Mouse (Mus musculus) embryo, embryonic 11 days (tissue): Measurements from ENCODE around the gene Map3k21.

Experiments used
- DNase-seq: peaks from one replicate; pipeline ENCODE4 v3.0.0-alpha.2; 2015

Map3k21 gene

DNA sequence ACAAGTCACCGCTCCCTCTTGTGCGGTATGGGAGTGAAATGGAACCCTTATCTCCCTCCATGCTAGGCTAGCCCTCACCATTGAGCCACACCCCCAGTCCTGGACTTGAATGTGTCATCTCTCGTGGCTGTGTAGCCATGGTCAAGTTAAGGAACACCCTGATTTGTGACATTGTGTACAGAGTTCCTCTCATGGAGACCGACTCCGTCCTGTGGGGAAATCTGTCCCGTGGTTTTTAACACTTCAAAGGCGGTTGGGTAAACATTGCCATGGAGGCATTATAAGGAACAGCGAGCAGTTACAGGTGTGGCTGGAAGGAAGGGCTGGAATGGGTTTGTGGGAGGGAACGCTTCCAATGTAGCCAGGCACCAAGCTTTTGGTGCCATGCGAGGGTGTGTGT is 6.8 kb downstream of the Map3k21 start:
- no peak for DNase-seq

DNA sequence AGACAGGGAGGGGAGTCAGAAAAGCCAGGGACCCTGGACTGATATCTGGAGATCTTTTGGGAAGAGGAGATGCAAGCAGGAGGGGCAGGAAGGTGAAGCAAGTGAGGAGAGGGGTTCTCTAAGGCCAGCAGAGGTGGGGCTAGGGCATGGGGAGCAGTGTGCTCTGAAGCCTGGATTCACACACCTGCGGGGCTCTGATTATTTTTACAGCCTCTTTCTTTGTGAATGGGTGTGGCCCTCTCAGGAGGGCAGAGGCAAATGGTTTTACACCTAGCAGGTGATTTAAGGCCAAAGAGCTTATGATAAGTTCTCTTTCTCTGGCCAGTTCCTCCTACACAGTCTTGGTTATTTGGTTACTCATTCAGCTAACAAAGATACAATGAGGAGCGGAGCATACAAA is 8.5 kb downstream of the Map3k21 start:
- DNase-seq, result no peak

DNA sequence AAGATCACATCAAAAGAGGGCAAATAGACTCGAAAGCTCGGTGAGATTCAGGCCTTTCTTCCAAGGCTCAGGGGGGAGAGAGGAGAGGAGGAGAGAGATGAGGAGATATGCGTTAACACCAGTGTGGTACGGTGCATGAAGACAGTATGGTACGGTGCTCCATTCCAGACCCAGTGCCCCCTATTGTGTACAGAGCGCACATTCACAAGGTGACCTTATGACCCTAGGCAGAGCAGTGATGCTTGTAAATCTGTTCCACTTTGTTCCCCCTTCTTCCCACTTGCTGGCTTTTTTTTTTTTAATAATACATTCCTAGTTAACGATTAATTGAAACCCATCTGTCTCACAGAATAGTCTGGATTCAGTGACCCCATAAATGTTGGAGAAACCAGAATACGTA is 9.3 kb downstream of the Map3k21 start:
- DNase-seq, result no peak

DNA sequence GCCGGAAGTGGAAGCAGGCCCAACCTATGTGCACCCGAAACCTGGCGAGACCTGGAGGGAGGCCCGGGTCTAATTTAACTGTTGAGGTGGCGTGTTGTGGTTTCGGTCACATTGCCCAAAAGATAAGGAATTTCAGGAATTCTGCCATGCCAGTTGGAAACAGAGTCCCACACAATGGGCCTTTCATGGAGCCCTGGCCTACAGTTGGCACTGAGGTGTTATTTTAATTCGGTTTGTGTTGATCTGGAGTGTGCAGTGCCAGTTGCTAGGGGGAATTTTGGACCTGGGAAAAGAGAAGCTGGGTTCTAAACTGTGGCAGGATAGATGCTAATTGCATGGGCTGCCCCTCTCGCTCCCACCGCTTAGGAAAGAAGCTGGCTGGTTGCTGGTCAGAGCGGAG is 10.0 kb downstream of the Map3k21 start:
- no peak for DNase-seq

DNA sequence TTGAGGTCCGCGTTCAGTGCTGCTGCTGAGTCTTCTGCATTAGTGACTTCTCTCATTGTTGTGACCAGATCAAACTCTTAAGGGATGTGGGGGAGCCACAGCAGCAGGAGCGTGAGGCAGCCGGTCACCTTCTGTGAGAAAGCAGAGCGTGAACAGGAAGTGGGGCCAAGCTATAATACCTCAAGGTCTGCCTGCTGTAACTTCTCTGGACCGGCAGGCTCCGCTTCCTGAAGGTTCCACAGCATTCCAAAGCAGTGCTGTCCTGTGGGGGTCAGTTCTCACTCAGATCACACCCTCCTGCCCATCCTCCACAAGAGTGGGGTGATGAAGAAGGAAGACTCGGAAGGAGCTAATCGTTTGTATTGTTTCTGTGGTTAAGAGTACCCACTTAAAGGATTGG is 10.5 kb downstream of the Map3k21 start:
- DNase-seq, result no peak

DNA sequence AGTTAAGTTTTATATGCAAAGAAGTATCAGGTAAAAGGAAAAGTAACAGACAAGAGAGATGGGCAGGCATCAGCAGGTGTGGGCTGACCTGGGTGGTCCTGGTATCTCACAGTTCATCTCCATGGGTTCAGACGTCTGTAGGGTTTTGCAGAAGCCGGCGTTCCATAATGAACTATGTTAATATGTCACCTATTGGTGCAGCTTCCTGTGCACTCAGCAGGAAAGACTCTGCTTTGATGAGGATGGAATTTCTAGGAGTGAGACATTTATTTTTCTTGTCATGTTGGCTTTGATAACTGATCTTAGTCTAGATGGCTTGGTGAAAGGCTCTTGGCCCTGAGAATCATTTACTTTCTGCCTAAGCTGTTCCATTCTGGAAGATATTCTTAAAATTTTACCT is 12.1 kb downstream of the Map3k21 start:
- DNase-seq, result no peak

DNA sequence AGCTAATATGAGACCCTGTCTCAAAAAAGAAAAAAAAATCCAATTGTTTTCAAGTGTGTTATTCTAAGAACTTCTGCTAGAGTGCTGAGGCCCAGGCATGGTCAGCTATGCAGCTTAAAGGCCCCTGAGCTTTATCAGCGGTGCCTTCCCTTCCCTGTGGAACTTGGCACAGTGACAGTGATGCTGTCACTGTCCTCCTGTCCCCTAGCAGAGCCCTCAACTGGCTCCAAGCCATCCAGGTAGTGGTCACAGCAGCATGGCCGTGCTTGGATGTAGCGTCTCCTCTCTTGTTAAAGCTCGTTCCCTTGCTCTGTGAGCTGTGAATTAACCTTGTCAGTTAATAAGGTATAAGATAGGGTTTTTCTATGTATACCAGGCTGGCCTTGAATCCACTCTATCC is 16.4 kb downstream of the Map3k21 start:
- DNase-seq, result no peak

DNA sequence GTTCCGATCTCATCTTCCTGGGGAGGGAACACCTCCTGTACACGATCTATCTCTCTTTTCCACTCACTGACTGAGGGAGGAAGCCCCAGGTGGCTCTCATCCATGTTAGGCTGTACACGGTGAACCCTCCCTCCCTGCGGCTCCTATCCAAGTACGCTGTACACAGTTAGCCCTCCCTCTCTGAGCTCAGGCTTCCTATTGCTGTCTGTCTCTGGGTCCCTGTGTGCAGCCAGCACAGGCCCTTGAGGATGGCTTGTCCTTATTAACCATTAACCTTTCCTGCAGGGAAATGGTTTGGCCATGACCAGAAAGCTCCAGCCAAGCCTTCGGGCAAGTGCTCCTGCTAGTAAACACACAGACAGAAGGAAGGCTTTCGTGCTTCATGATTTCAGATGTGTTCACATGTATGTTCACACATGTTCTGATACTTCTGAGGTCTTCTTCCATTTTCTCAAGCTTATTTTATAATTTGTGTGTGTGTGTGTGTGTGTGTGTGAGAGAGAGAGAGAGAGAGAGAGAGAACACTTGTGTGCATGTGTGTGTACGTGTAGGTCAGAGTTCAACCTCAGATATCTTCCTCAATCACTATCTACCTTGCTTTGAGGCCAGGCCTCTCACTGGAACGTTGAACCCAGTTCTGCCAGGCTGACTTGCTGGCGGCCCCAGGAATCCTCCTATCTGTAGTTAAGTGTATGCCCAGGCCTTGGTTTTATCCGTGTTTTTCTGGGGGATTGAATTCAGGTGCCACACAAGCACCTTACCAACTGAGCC is 20.2 kb downstream of the Map3k21 start:
- no peak for DNase-seq

DNA sequence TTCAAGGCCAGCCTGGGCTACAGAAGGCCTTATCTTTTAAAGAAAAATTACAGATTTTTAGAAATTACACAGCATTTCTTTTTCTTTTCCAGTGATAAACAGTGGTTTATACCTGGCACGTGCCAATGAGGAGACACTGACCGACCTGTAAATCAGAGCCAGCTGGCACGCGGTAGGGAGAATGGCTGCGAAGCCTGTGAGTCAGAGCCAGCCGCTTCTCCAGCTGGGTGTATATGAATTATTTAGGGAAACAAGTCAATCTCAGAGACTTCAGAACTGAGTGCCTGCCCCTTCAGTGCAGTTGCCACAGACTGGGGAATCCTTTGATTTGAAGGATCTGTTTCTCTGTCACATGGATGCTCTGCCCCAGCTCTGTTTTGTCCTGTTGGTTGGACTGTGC is 21.6 kb downstream of the Map3k21 start:
- no peak for DNase-seq

DNA sequence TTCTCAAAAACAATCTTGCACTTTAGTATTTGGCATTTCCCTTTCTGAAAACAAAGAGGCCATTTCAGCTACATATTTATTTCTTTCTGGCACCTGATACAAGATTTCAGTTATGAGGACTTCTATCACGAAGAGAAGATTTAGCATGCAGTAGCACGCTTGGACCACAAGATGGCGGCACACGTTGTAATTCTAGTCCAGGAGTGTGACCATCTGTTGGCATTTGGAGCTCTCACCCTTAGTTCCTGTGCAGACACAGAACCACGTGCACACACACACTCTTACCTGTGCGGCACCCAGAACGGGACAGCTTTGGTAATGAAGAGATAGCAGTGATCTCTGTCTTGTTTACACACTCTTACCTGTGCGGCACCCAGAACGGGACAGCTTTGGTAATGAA is 25.4 kb downstream of the Map3k21 start:
- peak; percentile 66 for DNase-seq

DNA sequence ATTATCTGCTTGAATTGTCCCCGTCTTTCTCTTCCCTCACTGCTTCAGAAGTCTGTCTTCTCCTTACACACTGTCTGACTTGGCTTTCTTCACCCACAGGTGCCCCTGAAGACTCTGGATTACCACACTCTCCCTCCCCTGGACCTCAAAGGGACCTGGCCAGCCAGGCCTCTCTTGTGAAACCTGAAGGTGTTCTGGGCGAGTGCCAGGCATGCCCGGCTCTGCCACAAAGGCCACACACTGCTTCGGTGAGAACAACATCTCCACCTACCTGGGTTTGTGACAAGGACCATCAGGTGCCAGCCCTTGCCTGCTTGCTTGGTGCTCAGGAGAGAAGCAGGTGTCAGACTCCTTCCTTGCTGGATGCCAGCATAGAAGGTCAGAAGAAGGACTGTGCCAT is 34.3 kb downstream of the Map3k21 start:
- DNase-seq, result no peak

DNA sequence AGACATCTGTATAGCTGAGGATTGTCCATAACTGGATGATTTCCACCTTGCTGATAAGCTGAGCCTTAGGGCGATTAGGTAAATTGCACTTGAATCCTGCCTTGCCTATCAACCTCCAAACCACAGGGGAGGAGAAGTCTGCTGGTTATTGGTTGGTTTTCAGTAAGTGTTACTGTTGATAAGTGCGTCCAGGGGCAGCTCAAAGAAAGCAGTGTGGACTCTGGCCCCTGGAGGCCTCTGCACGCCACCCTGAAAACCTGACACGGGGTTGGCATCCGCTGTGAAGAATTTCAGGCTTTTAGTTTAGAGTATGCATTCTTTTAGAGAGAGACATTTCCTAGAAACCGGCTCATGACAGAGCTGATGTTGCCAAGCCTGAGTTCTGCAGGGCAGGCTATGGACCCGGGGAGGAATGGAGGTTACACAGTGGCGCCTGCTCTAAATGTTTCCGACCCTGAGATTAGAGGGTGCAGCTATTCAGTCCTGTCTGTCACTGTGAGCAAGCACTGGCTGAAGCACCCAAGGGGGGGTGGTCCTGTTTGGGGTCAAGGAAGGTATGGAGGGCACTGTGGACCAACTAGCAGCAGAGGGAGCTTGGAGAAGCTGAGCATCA is 38.6 kb downstream of the Map3k21 start:
- DNase-seq, result no peak

DNA sequence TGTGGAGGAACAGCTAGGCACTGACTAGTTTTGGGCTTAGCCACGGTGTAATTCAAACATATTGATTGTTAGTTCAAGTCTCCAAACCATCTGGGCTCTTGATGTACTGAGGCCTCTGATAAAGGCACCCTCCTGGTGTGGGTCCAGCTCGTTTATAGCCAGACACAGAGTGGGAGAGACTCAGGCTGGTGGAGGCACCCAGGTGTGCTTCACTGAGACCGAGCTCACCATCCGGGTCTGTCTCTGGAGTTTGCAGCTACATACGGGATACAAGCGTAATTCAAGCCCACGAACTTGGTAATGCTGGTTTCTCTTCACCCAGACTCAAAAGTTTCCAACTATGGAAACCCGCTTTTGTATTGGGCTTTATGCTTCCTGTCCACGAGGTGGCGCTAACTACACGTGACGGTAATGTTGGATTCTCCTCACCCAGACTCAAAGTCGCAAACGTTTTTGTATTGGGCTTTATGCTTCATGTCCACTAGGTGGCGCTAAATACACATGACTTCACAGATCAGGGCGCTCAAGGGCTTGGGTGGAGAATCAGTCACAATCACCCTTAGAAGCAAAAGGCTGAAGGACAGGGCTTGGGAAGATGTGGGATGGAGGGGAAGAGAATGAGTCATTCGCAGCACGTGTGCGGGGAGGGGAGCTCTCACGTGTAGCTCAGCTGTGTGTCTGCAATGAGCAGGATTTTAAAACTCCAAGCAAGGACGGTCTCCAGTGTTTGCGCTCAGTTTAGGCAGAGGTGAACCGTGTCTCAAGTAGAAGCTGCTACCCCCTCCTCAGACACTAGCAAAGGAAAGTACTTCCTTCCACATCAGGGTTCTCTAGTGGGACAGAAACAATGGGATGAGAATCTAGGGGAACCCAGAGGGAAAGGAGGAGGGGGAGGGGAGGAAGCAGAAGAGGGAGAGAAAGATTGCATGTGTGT is 40.0 kb downstream of the Map3k21 start:
- peak; percentile 96 for DNase-seq

DNA sequence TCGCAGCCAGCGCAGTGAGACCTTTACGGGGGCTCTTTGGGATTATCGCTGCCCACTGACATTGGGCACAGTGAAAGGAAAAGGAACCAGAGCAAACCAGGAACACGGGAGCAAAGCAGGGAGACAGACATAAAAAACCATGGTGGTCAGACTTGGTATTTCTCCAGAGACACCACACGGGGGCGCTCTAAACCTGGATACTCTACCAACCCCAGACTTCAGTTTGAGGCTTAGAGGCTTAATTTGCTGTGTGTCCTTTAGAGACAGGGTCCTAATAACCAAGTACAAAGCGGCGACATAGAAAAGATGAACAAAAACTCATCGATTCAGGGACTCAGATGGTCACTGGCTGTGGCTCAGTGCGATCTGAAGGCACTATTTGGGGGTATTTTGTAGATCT is 45.4 kb downstream of the Map3k21 start:
- DNase-seq, result peak; percentile 67

DNA sequence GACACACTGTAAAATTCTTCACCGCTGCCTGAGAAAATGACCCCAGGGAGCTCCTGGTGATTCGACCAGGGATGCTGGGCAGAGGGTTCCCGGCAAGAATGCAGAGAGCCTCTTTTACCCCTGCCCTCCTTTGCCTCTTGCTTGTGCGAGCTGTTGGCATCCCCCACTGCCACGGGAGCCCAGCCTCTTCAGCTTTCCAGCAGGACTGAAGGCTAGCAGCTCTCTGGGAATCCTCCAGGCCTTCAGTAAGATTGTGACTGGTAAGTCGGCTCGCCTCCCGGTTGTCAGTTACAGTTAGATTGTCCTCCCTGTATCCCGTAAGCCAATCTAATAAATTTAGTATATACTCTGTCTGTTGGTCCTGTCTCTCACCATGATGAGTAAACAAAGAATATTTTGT is 46.5 kb downstream of the Map3k21 start:
- no peak for DNase-seq

DNA sequence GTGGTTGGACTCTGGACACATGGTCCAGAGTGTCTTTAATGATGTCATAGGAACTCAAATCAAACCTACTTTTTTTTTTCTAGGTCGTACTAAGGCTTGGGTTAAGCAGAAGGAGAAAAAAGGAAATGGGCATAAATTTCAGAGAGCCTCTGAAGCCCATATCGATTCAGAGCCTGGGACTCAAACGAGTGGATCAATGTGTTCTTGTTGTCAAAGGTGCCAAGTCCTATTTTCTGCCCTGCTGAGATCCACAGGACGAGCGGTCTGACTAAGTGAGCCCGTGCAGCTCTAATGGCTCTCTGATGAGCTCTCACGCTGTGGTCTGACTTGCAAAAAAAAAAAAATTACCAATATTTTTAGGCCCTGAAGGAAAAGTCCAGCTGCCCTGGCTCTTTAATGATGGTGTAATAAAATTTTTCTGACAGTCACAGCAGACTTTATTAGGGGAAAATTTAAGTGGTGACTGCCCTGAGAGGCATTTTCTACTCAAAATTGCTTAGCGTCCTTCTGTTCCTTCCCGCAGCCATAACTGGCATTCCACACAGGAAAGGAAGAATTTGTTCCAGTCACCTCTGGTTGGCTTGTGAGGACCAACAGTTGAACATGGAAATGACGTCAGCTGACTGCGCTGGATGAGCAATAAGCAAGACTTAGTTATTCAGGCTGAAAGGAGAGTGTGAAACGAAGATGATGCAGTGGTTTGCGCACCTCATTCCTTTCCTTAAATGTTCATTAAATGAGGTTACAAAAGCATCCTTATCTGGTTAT is 47.2 kb downstream of the Map3k21 start:
- no peak for DNase-seq

DNA sequence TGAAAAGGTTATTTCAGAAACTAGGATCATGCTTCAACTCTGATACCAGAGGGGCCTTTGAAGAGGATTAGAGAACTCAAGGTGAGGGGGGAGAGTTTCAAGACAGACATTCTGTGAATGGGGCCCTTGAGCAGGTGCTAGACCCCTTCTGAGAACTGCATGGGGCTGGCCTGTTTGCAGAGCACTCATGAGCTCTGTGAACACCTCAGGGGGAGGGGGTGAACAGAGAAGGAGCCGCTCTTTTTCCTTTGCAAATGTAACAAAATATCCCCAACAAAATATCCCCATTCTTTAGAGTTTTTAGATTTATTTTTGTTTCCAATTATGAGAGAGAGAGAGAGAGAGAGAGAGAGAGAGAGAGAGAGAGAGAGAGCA is 47.7 kb downstream of the Map3k21 start:
- DNase-seq, result no peak

DNA sequence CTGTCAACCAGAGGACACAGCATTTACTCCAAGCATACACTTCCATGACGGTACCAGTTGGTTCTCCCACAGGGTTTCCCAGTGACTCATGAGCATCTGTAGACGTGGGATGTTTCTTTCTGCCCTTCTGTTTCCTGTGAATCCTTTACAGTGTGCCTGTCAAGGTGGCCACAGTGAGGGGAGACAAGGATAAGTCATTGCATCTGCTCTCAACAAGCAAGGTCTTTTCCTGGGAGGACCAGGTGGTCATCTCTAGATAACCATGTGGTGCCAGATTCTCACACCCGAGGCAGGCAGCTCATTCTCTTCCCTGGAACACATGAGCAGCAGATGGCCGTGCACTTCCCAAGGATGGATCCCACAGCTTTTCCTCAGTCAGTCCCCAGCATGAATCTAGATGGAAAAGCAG is 49.1 kb downstream of the Map3k21 start:
- DNase-seq, result no peak

DNA sequence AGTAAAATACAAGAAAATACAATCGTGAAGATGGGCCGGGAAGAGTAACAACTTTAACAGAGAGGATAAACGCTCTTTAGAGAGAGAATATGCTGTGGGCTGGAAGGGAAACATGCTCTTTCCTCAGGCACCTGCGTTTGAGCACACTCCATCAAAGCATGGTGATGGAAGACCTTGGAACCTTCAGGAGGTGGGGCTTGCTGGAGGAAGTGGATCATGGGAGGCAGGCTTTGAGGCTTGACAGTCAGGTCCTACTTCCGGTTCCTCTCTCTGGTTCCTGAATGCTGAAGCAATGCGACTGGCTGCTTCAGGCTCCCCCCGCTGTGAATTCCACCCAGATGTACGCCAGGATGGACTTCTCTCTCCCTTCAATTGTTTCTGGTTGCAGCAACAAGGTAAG is 49.8 kb downstream of the Map3k21 start:
- no peak for DNase-seq

DNA sequence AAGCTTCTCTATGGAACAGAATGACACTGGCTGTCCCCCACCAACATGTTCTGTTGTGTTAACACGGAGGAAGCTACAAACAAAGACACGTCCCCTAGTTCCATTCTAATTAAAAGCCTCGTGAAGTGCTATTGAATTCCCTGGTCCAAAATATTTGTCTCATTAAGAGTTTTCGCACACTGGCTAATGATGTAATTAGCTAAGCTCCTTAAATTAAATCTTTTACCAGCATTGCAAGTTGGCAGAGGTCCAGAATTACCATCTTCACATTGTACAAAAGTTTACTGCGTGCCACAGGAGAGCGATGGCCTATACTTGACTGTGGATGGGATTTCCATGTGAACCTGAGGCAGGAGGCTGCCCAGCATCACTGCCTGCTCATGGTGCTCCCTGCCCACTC is 51.5 kb downstream of the Map3k21 start:
- no peak for DNase-seq

DNA sequence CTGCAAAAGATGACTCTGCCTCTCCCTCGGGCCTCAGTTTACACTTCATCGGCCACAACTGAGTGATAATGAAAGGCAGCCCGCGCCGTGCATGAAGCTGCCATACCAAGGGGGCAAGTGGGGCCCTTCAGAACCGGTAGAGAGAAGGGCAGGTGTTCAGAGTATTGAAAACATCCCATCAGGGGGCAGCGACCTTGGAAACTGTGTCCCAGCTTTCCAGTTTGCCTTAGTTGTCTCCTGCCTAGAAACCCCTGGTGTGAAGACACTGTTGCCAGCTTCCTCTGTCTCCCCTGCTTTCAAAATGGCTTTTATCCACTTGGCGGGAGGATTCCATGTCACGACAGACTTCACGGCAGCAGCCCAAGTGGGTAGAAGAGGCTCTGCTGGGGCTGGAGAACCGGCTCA is 53.6 kb downstream of the Map3k21 start:
- DNase-seq, result peak; percentile 13

DNA sequence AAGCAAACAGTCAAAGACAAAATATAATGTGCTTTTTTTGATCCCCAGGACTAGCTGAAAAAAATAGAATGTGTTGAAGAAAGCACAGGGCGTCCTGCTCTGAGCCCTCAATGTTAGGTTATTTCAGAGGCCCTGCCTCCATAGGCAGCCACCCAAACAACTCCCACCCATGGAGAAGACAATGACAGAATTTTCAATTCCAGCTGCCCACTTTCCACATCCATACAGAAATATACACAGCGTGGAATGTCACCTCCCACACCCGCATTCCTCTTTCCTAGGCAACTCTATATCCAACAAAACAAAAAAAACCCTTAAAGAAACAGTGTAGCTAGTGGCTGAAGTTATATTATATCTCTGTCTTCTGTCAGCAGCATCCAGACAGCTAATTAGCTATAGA is 61.1 kb downstream of the Map3k21 start:
- no peak for DNase-seq

DNA sequence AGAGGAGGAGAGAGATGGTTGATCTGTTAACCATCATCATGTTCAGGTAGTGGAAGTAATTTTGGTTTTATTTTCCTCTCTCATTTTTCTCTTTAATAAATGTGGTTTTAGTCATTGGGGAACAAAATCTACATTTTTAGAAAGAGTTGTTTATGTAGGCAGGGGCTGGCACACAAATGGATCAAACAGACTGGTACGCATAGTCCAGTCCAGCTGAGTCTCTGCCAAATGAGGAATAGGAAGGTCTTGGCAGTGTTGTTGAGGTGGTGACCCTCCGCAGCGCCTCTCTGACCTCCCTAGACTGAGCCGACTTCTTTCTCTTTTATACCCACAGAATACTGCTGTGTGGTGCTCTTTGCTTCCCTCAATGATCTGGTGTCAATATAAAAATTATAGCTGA is 65.7 kb downstream of the Map3k21 start:
- DNase-seq, result no peak
